Mouse (Mus musculus) limb, embryonic 15.5 days (tissue): Measurements from ENCODE around the gene Bnip2. TPM values are rescaled to one million over a fixed set of nuclear protein-coding genes. Genes with fewer than 3 reads are reported as not detected.
"Not testable (repeated sequence)": the region's sequence is repeated elsewhere in the genome, so short reads cannot be mapped to it uniquely, and the experiment has no call there.

Experiments
- ATAC-seq: fragments of 200-750 bp; cut with Nextera tagmentation; 2 replicates; pipeline ENCODE4 v1.8.0; 2017; ENCODE audit warnings: low read depth, moderate TSS enrichment; ENCODE audit not compliant: insufficient number of reproducible peaks, low FRiP score, low TSS enrichment
- H3K27ac ChIP-seq: fragments of 300-500 bp; sonication (generic); 2 replicates; pipeline ENCODE4 v1.5.1; 2015; ENCODE audit warnings: moderate library complexity, mild to moderate bottlenecking, inconsistent platforms
- H3K27me3 ChIP-seq: fragments of 300-500 bp; sonication (generic); 2 replicates; pipeline ENCODE4 v1.6.1; 2015; ENCODE audit warnings: inconsistent platforms
- H3K36me3 ChIP-seq: fragments of 300-500 bp; sonication (generic); 2 replicates; pipeline ENCODE4 v1.6.1; 2015; ENCODE audit warnings: inconsistent platforms
- H3K4me1 ChIP-seq: fragments of 300-500 bp; sonication (generic); 2 replicates; pipeline ENCODE4 v1.6.1; 2015; ENCODE audit warnings: inconsistent platforms
- H3K4me2 ChIP-seq: fragments of 300-500 bp; sonication (generic); 2 replicates; pipeline ENCODE4 v1.6.1; 2015; ENCODE audit warnings: mild to moderate bottlenecking, inconsistent platforms
- H3K4me3 ChIP-seq: fragments of 300-500 bp; sonication (generic); 2 replicates; pipeline ENCODE4 v1.5.1; 2015; ENCODE audit warnings: mild to moderate bottlenecking, inconsistent platforms
- H3K9ac ChIP-seq: fragments of 300-500 bp; sonication (generic); 2 replicates; pipeline ENCODE4 v1.6.1; 2015; ENCODE audit warnings: inconsistent platforms
- H3K9me3 ChIP-seq: fragments of 300-500 bp; sonication (generic); 2 replicates; pipeline ENCODE4 v1.6.1; 2016; ENCODE audit warnings: inconsistent platforms
- WGBS: fragments of 180-500 bp; shearing (Covaris S2); methylation state at CpG from one replicate; pipeline ENCODE4 v1.1.7; 2015; 5-methylcytosine and 5-hydroxymethylcytosine counted together
- polyA plus RNA-seq: library from polyadenylated mRNA; unstranded; fragments of >200 nt; fragmentation: Nextera tagmentation; extraction: Ambion mirVana; gene quantifications from 2 replicates; pipeline ENCODE4 v1.2.1, GENCODE M21; 2015

Gene Bnip2
- polyA plus RNA-seq, 1 experiment from 2014 or later = 106 TPM

- H3K4me2 ChIP-seq = peak within 1 kb of the TSS; percentile 59
- H3K9ac ChIP-seq = peak within 1 kb of the TSS; percentile 89
- H3K4me1 ChIP-seq = peaks cover 10% of the 10 kb centered on the region
- peak; percentile 94 for ATAC-seq
- H3K27me3 ChIP-seq = no peaks in the 10 kb centered on the region
- H3K27ac ChIP-seq = peak within 1 kb of the TSS; percentile 95
- H3K4me3 ChIP-seq = peak within 1 kb of the TSS; percentile 92
- under 1% methylated on average over 37 of the region's 57 CpGs for WGBS
- H3K9me3 ChIP-seq = no peaks in the 10 kb centered on the region
- peaks cover 28% of the 10 kb centered on the region for H3K36me3 ChIP-seq
Observed at GRCm38 (mm10) chr9:70012408-70012901, 23.2 kb downstream of the Bnip2 start, which contains the start of gene Gtf2a2. TSS of gene Gtf2a2 (plus strand) at chr9:70012550.

- no peaks in the 10 kb centered on the region for H3K9me3 ChIP-seq
Observed at GRCm38 (mm10) chr9:70015632-70016031, 26.4 kb downstream of the Bnip2 start.

DNA sequence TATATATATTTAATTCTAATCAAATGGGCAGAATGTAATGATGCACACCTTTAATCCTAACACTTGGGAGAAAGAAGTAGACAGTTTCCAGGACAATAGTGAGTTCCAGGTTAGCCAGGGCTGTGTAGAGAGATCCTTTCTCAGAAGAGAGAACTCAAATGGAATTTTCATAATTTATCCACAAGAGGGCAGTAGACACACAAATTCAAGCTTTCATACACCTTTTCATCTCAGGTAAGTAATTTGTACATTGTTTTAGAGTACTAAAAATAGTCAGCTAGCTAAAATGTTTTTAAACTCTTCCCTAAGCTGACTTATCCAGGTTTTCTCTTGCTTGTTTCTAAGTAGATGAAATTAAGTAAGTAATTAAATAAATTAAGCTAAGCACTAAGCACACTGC, 29.6 kb downstream of the Bnip2 start:
- no peak for ATAC-seq
- Histone ChIP-seq H3K9ac (no peak overlapping the region), H3K27me3 (no peaks in the 10 kb centered on the region), H3K4me3 (no peak overlapping the region), H3K4me1 (peaks cover under 1% of the 10 kb centered on the region; the same call in 1 of the 2 replicates), H3K4me2 (no peak overlapping the region), H3K27ac (no peak overlapping the region), H3K9me3 (no peaks in the 10 kb centered on the region), H3K36me3 (peaks cover 14% of the 10 kb centered on the region)

More at GRCm38 (mm10) chr9:70015632-70016031, 26.4 kb downstream of the Bnip2 start:
- Histone ChIP-seq H3K27me3 (no peaks in the 10 kb centered on the region), H3K9ac (no peak overlapping the region), H3K4me3 (no peak overlapping the region), H3K27ac (no peak overlapping the region), H3K4me1 (peaks cover 10% of the 10 kb centered on the region), H3K4me2 (no peak overlapping the region), H3K36me3 (peaks cover 12% of the 10 kb centered on the region)
- 91% methylated on average over 2 of the region's 2 CpGs for WGBS
- ATAC-seq = no peak

DNA sequence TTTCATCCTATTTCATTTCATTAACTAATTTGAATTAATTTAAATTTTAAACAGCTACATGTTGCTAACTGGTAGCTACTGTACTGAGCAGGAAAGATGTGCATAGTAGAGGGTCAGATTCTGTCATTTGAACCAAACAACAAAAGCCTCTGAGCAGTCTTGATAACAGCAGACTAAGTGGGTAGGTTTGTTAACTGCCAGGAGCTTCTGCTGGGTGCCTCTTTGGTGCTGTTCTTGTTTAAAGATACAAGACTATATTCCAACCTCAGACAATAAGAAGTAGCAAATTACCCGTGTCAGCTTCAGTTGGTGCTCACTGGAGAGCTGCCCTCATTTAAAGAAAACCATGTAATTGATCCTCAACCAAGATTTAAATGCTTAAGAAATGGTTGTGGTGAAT, 32.3 kb downstream of the Bnip2 start:
- Histone ChIP-seq H3K36me3 (peaks cover 14% of the 10 kb centered on the region), H3K4me3 (no peak overlapping the region), H3K4me2 (no peak overlapping the region), H3K27me3 (no peaks in the 10 kb centered on the region), H3K27ac (no peak overlapping the region), H3K9ac (no peak overlapping the region), H3K9me3 (no peaks in the 10 kb centered on the region), H3K4me1 (no peaks in the 10 kb centered on the region)
- WGBS = 74% methylated on average over 1 of the region's 1 CpGs
- ATAC-seq = no peak

DNA sequence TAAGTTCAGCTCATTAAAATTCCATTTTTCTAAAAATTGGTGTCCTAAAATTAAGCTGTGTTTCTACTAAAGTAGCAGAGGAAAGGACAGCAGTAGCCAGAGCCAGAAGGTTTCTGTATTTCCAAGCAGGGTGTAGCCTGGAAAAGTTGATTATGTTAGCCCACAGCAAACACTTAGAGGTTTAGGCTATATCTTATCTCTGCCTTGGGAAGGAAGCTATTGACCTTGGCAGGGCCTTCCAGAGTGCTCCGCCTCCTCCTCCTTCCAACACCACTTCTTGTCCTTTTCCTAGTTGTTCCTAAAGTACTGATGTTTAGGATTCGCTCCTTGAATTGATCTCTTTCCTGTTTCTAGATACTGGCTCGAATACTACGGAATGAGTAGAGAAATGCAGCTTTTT, 32.8 kb downstream of the Bnip2 start:
- peaks cover 14% of the 10 kb centered on the region for H3K36me3 ChIP-seq
- no peak overlapping the region for H3K4me3 ChIP-seq
- H3K4me1 ChIP-seq = no peaks in the 10 kb centered on the region
- no peak for ATAC-seq
- no peaks in the 10 kb centered on the region for H3K9me3 ChIP-seq
- no peak overlapping the region for H3K27ac ChIP-seq
- H3K4me2 ChIP-seq = no peak overlapping the region
- no peaks in the 10 kb centered on the region for H3K27me3 ChIP-seq
- H3K9ac ChIP-seq = no peak overlapping the region
- 92% methylated on average over 4 of the region's 4 CpGs for WGBS

- 80% methylated on average over 1 of the region's 1 CpGs for WGBS
- H3K27ac ChIP-seq, H3K4me2 ChIP-seq, H3K27me3 ChIP-seq, H3K4me3 ChIP-seq, H3K4me1 ChIP-seq, H3K9me3 ChIP-seq, H3K9ac ChIP-seq, ATAC-seq: not testable (repeated sequence)
- peaks cover 14% of the 10 kb centered on the region for H3K36me3 ChIP-seq
Observed at GRCm38 (mm10) chr9:70023615-70024014, 34.3 kb downstream of the Bnip2 start.

GRCm38 (mm10) chr9:70024648-70025047, 35.4 kb downstream of the Bnip2 start:
- H3K4me3 ChIP-seq = no peak overlapping the region
- no peak for ATAC-seq
- no peak overlapping the region for H3K27ac ChIP-seq
- H3K4me2 ChIP-seq = no peak overlapping the region
- no peaks in the 10 kb centered on the region for H3K9me3 ChIP-seq
- H3K9ac ChIP-seq = no peak overlapping the region
- no peaks in the 10 kb centered on the region for H3K4me1 ChIP-seq
- H3K36me3 ChIP-seq = peaks cover 9% of the 10 kb centered on the region
- no peaks in the 10 kb centered on the region for H3K27me3 ChIP-seq

GRCm38 (mm10) chr9:70025365-70026012, 36.2 kb downstream of the Bnip2 start:
- H3K9ac ChIP-seq = no peak overlapping the region
- no peak overlapping the region for H3K4me2 ChIP-seq
- H3K4me1 ChIP-seq = no peaks in the 10 kb centered on the region
- ATAC-seq = no peak
- H3K27me3 ChIP-seq = no peaks in the 10 kb centered on the region
- 79% methylated on average over 2 of the region's 2 CpGs for WGBS
- H3K36me3 ChIP-seq = peaks cover 3% of the 10 kb centered on the region; the same call in 1 of the 2 replicates
- no peak overlapping the region for H3K4me3 ChIP-seq
- H3K9me3 ChIP-seq = no peaks in the 10 kb centered on the region
- no peak overlapping the region for H3K27ac ChIP-seq

- 79% methylated on average over 1 of the region's 1 CpGs for WGBS
- Histone ChIP-seq H3K27me3 (no peaks in the 10 kb centered on the region), H3K4me3 (no peak overlapping the region), H3K27ac (no peak overlapping the region), H3K36me3 (no peaks in the 10 kb centered on the region), H3K4me2 (no peak overlapping the region), H3K9me3 (no peaks in the 10 kb centered on the region), H3K9ac (no peak overlapping the region), H3K4me1 (no peaks in the 10 kb centered on the region)
- ATAC-seq = no peak
Observed at GRCm38 (mm10) chr9:70032167-70032566, 42.9 kb downstream of the Bnip2 start.

DNA sequence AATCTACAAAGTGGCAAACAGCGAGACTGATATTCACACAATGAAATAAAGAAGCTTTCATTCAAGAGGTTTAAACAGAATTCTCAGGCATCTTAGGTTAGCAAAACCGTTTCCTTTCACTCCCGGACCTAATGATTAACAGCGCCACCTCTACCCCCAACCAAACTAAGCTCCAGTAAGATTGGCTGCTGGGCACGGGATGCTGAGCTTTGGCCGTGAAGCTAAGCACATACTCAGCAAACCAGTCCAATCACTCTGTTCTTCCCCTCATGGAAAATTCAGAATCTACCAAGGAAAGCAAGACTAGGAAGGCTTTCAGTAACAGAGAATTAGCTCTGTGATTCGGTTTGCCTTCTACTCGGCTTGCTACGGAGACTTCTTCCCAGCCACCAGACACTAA, 43.8 kb downstream of the Bnip2 start:
- Histone ChIP-seq H3K4me3 (no peak overlapping the region), H3K36me3 (no peaks in the 10 kb centered on the region), H3K4me2 (no peak overlapping the region), H3K27ac (no peak overlapping the region), H3K9me3 (no peaks in the 10 kb centered on the region), H3K9ac (no peak overlapping the region), H3K4me1 (no peaks in the 10 kb centered on the region), H3K27me3 (no peaks in the 10 kb centered on the region)
- WGBS = 63% methylated on average over 9 of the region's 9 CpGs
- ATAC-seq = no peak

- Histone ChIP-seq H3K9ac (no peak overlapping the region), H3K4me2 (no peak overlapping the region), H3K27me3 (no peaks in the 10 kb centered on the region), H3K4me3 (no peak overlapping the region), H3K4me1 (no peaks in the 10 kb centered on the region), H3K27ac (no peak overlapping the region), H3K9me3 (no peaks in the 10 kb centered on the region), H3K36me3 (no peaks in the 10 kb centered on the region)
- 89% methylated on average over 7 of the region's 7 CpGs for WGBS
- ATAC-seq = no peak
Observed at GRCm38 (mm10) chr9:70034702-70035101, 45.4 kb downstream of the Bnip2 start.

DNA sequence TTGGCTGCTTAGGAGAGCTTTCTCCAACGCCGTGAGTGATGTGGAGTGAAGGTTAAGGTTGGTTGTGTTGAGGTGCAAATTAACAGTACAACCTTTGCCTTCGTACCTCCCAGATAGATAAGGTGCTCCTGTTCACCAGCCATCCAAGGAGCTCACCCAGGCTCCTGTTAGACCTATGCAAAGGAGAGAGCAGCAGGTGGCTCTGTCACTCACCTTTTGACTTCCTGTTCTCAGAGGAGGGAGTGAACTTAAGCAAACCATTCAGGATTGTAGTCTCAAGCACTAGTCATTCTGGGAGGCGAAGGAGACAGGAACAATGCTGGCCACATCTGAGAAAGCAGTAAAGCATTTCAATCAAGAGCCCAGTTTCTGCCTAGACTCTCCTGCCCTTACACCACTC, 47.4 kb downstream of the Bnip2 start:
- ATAC-seq = no peak
- Histone ChIP-seq H3K9ac (no peak overlapping the region), H3K9me3 (no peaks in the 10 kb centered on the region)

DNA sequence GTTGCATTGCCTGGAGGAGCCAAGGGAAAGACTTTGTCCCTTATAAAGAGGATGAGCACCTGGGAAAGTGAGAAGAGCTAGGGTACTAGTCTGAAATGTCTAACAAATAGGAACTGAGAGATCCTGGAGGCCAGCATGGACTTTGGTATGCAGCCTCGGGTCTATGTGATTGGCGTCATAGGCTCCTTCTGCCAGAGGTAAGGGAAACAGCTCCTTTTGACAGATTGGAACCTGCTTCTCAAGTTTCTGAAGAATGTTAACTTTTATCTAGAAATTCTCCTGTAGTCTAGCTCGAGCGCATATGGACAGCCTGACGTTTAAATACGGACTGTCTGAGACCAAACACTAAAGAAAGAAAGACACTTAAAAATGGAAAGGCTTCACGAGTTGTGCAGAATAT, 48.7 kb downstream of the Bnip2 start, which contains the start of gene Gcnt3:
Gcnt3 (minus strand) TSS at position 101 of the 400 bp plus-strand sequence.
- no peak within 1 kb of the TSS for H3K4me3 ChIP-seq
- H3K9me3 ChIP-seq = no peaks in the 10 kb centered on the region
- H3K9ac ChIP-seq = no peak within 1 kb of the TSS
- no peak within 1 kb of the TSS for H3K4me2 ChIP-seq
- no peaks in the 10 kb centered on the region for H3K36me3 ChIP-seq
- H3K27me3 ChIP-seq = no peaks in the 10 kb centered on the region
- no peaks in the 10 kb centered on the region for H3K4me1 ChIP-seq
- H3K27ac ChIP-seq = no peak within 1 kb of the TSS
- ATAC-seq = no peak
- WGBS = 65% methylated on average over 7 of the region's 7 CpGs

More for the DNA sequence above, 47.4 kb downstream of the Bnip2 start:
- Histone ChIP-seq H3K4me2 (no peak overlapping the region), H3K36me3 (no peaks in the 10 kb centered on the region), H3K27me3 (no peaks in the 10 kb centered on the region), H3K27ac (no peak overlapping the region), H3K4me3 (no peak overlapping the region), H3K4me1 (no peaks in the 10 kb centered on the region)
- WGBS = 72% methylated on average over 4 of the region's 4 CpGs
